Mouse (Mus musculus) layer of hippocampus, adult 9-11 months (tissue): ENCODE measurements around the gene Wdr17.

ENCODE experiments used
- DNase-seq: peaks from one replicate; pipeline ENCODE4 v3.0.0; 2022

Gene Wdr17

DNA sequence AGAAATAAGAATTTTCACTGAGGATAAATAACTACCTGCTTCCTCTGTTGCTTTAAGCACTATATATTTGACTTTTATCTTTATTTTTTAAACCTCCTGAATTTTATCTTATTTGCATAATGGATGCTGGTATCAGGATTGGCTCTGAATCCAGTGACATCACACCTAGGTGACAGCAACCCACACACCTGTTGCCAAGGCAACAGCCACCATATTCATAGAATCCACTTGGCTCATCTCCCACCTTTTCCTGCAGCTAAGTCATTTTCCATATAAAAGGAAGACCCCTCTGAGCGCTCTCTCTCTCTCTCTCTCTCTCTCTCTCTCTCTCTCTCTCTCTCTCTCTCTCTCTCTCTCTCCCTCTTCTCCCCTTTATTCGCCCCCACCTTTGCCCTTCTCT lies 290.0 kb downstream of the Wdr17 start:
- DNase-seq: no peak

DNA sequence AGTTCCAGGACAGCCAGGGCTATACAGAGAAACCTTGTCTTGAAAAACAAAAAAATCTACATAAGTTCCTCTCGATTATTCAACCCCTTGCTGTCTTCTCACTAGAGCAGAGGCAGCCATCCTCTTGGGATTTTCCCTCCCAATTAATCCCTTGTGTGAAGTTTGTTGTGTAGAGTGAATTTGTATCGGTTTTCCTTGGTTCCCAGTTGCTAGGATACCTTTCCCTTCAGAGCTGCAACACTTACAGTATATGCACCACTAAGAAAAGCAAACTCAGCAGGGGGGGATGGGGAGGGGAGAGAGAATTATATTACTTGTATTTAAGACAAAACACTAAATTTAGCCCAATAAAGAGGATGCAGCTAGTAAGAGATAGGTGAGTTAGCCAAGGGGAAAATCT lies 290.9 kb downstream of the Wdr17 start:
- no peak for DNase-seq

DNA sequence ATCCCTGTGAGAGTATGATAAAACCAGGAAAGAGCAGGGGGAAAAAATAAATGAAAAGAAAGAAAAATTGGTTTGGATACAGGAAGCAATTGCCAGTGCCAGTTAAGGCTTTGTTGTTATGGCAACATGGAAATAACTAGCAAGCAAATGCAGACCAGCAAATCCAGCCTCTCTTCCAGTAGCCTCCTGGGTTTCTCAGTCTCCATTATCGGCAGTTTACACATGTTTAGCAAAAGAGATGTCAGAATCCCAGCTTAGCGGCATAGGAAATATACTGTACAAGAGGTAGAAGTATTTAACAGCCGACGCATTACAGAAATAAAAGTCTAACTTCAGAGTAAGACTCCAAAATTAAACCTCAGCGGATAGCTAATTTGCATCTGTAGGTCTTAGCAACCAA lies 292.4 kb downstream of the Wdr17 start:
- peak; percentile 14 for DNase-seq

DNA sequence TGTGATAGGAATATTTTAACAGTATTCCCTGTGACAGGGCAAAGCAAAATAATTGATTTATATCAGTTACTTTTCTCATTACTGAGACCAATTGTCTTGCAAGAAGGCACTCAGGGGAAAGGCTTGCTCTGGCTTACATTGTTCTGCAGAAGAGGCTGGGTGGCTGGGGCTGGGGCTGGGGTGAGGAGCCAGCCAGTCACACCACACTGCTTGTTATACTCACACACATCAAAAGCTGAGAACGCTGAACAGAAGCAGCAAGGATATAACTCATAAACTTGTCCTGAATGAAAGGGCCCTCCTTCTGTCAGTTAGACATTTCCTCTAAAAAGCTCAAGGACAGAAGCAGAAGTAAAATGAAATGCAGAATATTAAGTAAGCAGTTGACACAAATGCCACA lies 304.1 kb downstream of the Wdr17 start:
- no peak for DNase-seq

DNA sequence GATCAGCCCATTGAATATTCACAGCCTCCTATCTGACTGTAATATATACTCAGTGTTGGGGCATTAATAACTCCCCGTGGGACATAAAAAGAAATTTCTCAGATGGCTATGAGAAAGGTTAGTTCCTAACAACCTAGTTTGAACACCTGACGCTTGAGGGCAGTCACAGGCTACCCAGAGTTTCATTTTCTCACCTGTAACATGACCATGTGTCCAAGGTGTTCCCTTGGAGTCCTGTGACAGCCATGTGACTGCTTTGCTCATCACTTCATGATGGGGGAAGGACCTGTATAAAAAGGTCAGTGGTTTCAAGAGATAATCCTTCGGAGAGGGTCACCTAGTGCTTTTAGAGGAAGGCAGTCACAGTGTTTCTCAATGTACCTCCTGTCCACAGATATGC lies 305.5 kb downstream of the Wdr17 start:
- DNase-seq: no peak
